Mouse (Mus musculus) embryonic facial prominence, embryonic 15.5 days (tissue): Measurements from ENCODE around the gene Pip4k2a. TPM values are rescaled to one million over a fixed set of nuclear protein-coding genes. Genes with fewer than 3 reads are reported as not detected.

Experiments
- ATAC-seq: fragments of 200-750 bp; cut with Nextera tagmentation; 2 replicates; pipeline ENCODE4 v1.8.0; 2017; ENCODE audit warnings: low read depth, moderate TSS enrichment; ENCODE audit not compliant: insufficient number of reproducible peaks, low FRiP score, low TSS enrichment
- H3K27ac ChIP-seq: fragments of 300-500 bp; sonication (generic); replicated peaks from 2 replicates; pipeline ENCODE4 v1.5.1; 2015; ENCODE audit warnings: mild to moderate bottlenecking, inconsistent platforms
- H3K27me3 ChIP-seq: fragments of 300-500 bp; sonication (generic); 2 replicates; pipeline ENCODE4 v1.6.1; 2015; ENCODE audit warnings: inconsistent platforms
- H3K36me3 ChIP-seq: fragments of 300-500 bp; sonication (generic); 2 replicates; pipeline ENCODE4 v1.6.1; 2015; ENCODE audit warnings: mild to moderate bottlenecking, inconsistent platforms
- H3K4me1 ChIP-seq: fragments of 300-500 bp; sonication (generic); 2 replicates; pipeline ENCODE4 v1.6.1; 2015; ENCODE audit warnings: inconsistent platforms
- H3K4me2 ChIP-seq: fragments of 300-500 bp; sonication (generic); replicated peaks from 2 replicates; pipeline ENCODE4 v1.6.1; 2015; ENCODE audit warnings: mild to moderate bottlenecking, inconsistent platforms
- H3K4me3 ChIP-seq: fragments of 300-500 bp; sonication (generic); replicated peaks from 2 replicates; pipeline ENCODE4 v1.5.1; 2015; ENCODE audit warnings: mild to moderate bottlenecking, inconsistent platforms
- H3K9ac ChIP-seq: fragments of 300-500 bp; sonication (generic); 2 replicates; pipeline ENCODE4 v1.6.1; 2015; ENCODE audit warnings: inconsistent platforms
- H3K9me3 ChIP-seq: fragments of 300-500 bp; sonication (generic); replicated peaks from 2 replicates; pipeline ENCODE4 v1.6.1; 2016; ENCODE audit warnings: inconsistent platforms
- WGBS: fragments of 180-500 bp; shearing (Covaris S2); methylation state at CpG from one replicate; pipeline ENCODE4 v1.1.7; 2015; 5-methylcytosine and 5-hydroxymethylcytosine counted together
- polyA plus RNA-seq: library from polyadenylated mRNA; unstranded; fragments of >200 nt; fragmentation: Nextera tagmentation; extraction: Ambion mirVana; gene quantifications from 2 replicates; pipeline ENCODE4 v1.2.1, GENCODE M21; 2015

Gene Pip4k2a
- polyA plus RNA-seq, 1 experiment from 2014 or later, result 10.8 TPM

GRCm38 (mm10) chr2:18979046-18979445, 18.9 kb downstream of the Pip4k2a start:
- Histone ChIP-seq H3K27me3 (no peaks in the 10 kb centered on the region), H3K4me2 (no peak overlapping the region), H3K9me3 (no peaks in the 10 kb centered on the region), H3K4me3 (no peak overlapping the region), H3K9ac (no peak overlapping the region), H3K4me1 (no peaks in the 10 kb centered on the region), H3K27ac (no peak overlapping the region), H3K36me3 (no peaks in the 10 kb centered on the region)
- 85% methylated on average over 4 of the region's 4 CpGs for WGBS
- no peak for ATAC-seq

GRCm38 (mm10) chr2:18977201-18977805, 20.6 kb downstream of the Pip4k2a start:
- Histone ChIP-seq H3K27ac (no peak overlapping the region), H3K4me2 (no peak overlapping the region), H3K36me3 (no peaks in the 10 kb centered on the region), H3K4me1 (no peaks in the 10 kb centered on the region), H3K4me3 (no peak overlapping the region), H3K9ac (no peak overlapping the region), H3K9me3 (0 out of 2 replicates have a peak, but pooled peaks cover 8% of the 10 kb centered on the region), H3K27me3 (no peaks in the 10 kb centered on the region)
- ATAC-seq, result no peak
- WGBS, result 84% methylated on average over 10 of the region's 10 CpGs

GRCm38 (mm10) chr2:18976175-18976574, 21.8 kb downstream of the Pip4k2a start:
- Histone ChIP-seq H3K9ac (no peak overlapping the region), H3K36me3 (no peaks in the 10 kb centered on the region), H3K27ac (no peak overlapping the region), H3K27me3 (no peaks in the 10 kb centered on the region), H3K4me1 (no peaks in the 10 kb centered on the region), H3K9me3 (0 out of 2 replicates have a peak, but pooled peaks cover 8% of the 10 kb centered on the region), H3K4me2 (no peak overlapping the region), H3K4me3 (no peak overlapping the region)
- ATAC-seq, result no peak
- WGBS, result 86% methylated on average over 2 of the region's 2 CpGs

GRCm38 (mm10) chr2:18974882-18975645, 22.9 kb downstream of the Pip4k2a start:
- ATAC-seq, result no peak
- H3K4me3 ChIP-seq, result no peak overlapping the region
- WGBS, result 50% methylated on average over 4 of the region's 4 CpGs
- no peak overlapping the region for H3K9ac ChIP-seq
- H3K9me3 ChIP-seq, result 0 out of 2 replicates have a peak, but pooled peaks cover 8% of the 10 kb centered on the region
- no peaks in the 10 kb centered on the region for H3K27me3 ChIP-seq
- no peaks in the 10 kb centered on the region for H3K36me3 ChIP-seq
- no peak overlapping the region for H3K4me2 ChIP-seq
- H3K27ac ChIP-seq, result no peak overlapping the region
- H3K4me1 ChIP-seq, result no peaks in the 10 kb centered on the region

GRCm38 (mm10) chr2:18971564-18971963, 26.4 kb downstream of the Pip4k2a start:
- no peak for ATAC-seq
- H3K9ac ChIP-seq, result no peak overlapping the region
- H3K4me2 ChIP-seq, result no peak overlapping the region
- H3K27ac ChIP-seq, result no peak overlapping the region
- no peak overlapping the region for H3K4me3 ChIP-seq
- no peaks in the 10 kb centered on the region for H3K4me1 ChIP-seq
- no peaks in the 10 kb centered on the region for H3K36me3 ChIP-seq
- 0 out of 2 replicates have a peak, but pooled peaks cover 8% of the 10 kb centered on the region for H3K9me3 ChIP-seq
- H3K27me3 ChIP-seq, result no peaks in the 10 kb centered on the region
- 89% methylated on average over 3 of the region's 3 CpGs for whole genome bisulfite sequencing

- Histone ChIP-seq H3K4me1 (no peaks in the 10 kb centered on the region), H3K4me2 (no peak overlapping the region), H3K4me3 (no peak overlapping the region), H3K9ac (no peak overlapping the region), H3K36me3 (no peaks in the 10 kb centered on the region), H3K27me3 (no peaks in the 10 kb centered on the region), H3K9me3 (0 out of 2 replicates have a peak, but pooled peaks cover 8% of the 10 kb centered on the region), H3K27ac (no peak overlapping the region)
- ATAC-seq, result no peak
- 55% methylated on average over 2 of the region's 2 CpGs for WGBS
Measured at GRCm38 (mm10) chr2:18970461-18970860, 27.5 kb downstream of the Pip4k2a start.

- H3K27ac ChIP-seq, result no peak overlapping the region
- WGBS, result 84% methylated on average over 5 of the region's 5 CpGs
- no peak overlapping the region for H3K9ac ChIP-seq
- H3K36me3 ChIP-seq, result no peaks in the 10 kb centered on the region
- H3K4me3 ChIP-seq, result no peak overlapping the region
- no peak overlapping the region for H3K4me2 ChIP-seq
- H3K9me3 ChIP-seq, result 0 out of 2 replicates have a peak, but pooled peaks cover 8% of the 10 kb centered on the region
- no peak for ATAC-seq
- H3K27me3 ChIP-seq, result no peaks in the 10 kb centered on the region
- no peaks in the 10 kb centered on the region for H3K4me1 ChIP-seq
Measured at GRCm38 (mm10) chr2:18969066-18969681, 28.8 kb downstream of the Pip4k2a start.

- H3K4me2 ChIP-seq, result no peak overlapping the region
- no peak for ATAC-seq
- 0 out of 2 replicates have a peak, but pooled peaks cover 2% of the 10 kb centered on the region for H3K4me1 ChIP-seq
- H3K36me3 ChIP-seq, result no peaks in the 10 kb centered on the region
- H3K9me3 ChIP-seq, result 0 out of 2 replicates have a peak, but pooled peaks cover under 1% of the 10 kb centered on the region
- H3K27me3 ChIP-seq, result no peaks in the 10 kb centered on the region
- WGBS, result 93% methylated on average over 5 of the region's 5 CpGs
- no peak overlapping the region for H3K27ac ChIP-seq
- H3K9ac ChIP-seq, result no peak overlapping the region
- H3K4me3 ChIP-seq, result no peak overlapping the region
Measured at GRCm38 (mm10) chr2:18967451-18968063, 30.4 kb downstream of the Pip4k2a start.

- Histone ChIP-seq H3K4me1 (0 out of 2 replicates have a peak, but pooled peaks cover 2% of the 10 kb centered on the region), H3K36me3 (no peaks in the 10 kb centered on the region), H3K4me2 (no peak overlapping the region), H3K9ac (no peak overlapping the region), H3K27me3 (no peaks in the 10 kb centered on the region), H3K4me3 (no peak overlapping the region), H3K9me3 (no peaks in the 10 kb centered on the region), H3K27ac (no peak overlapping the region)
- 91% methylated on average over 5 of the region's 5 CpGs for WGBS
- no peak for ATAC-seq
Measured at GRCm38 (mm10) chr2:18966566-18966965, 31.4 kb downstream of the Pip4k2a start.

- no peak for ATAC-seq
- Histone ChIP-seq H3K9me3 (no peaks in the 10 kb centered on the region), H3K4me1 (0 out of 2 replicates have a peak, but pooled peaks cover 2% of the 10 kb centered on the region), H3K9ac (no peak overlapping the region), H3K27me3 (no peaks in the 10 kb centered on the region), H3K4me2 (no peak overlapping the region), H3K4me3 (no peak overlapping the region), H3K27ac (no peak overlapping the region), H3K36me3 (no peaks in the 10 kb centered on the region)
- 92% methylated on average over 2 of the region's 2 CpGs for WGBS
Measured at GRCm38 (mm10) chr2:18965950-18966349, 32.0 kb downstream of the Pip4k2a start.

- H3K27me3 ChIP-seq, result no peaks in the 10 kb centered on the region
- WGBS, result 53% methylated on average over 3 of the region's 3 CpGs
- H3K4me3 ChIP-seq, result no peak overlapping the region
- 0 out of 2 replicates have a peak, but pooled peaks cover 2% of the 10 kb centered on the region for H3K4me1 ChIP-seq
- ATAC-seq, result peak; percentile 53; the same call in 1 of the 2 replicates
- no peak overlapping the region for H3K27ac ChIP-seq
- H3K4me2 ChIP-seq, result no peak overlapping the region
- no peaks in the 10 kb centered on the region for H3K9me3 ChIP-seq
- no peak overlapping the region for H3K9ac ChIP-seq
- H3K36me3 ChIP-seq, result no peaks in the 10 kb centered on the region
Measured at GRCm38 (mm10) chr2:18965108-18965507, 32.8 kb downstream of the Pip4k2a start.
